In genomic region chr11:101235429-101235828, GRCm38 (mm10) we compare ENCODE assay signal across 16 mouse cellular contexts. TPM values are rescaled to one million over a fixed set of nuclear protein-coding genes. Genes with fewer than 3 reads are reported as not detected.
"Had no signal": no experiment of that assay in that cellular context is flagged by ENCODE, and none has a peak within 500 bp of the region (broad histone marks: within the 10 kb centered on the region; RNA-seq: fewer than 3 reads in every experiment).

No protein-coding gene starts in this region.

- H3K9ac ChIP-seq: liver, embryonic 14.5 days; midbrain, embryonic 12.5 days; midbrain, embryonic 15.5 days; neural tube, embryonic 12.5 days; neural tube, embryonic 15.5 days had no signal

- H3K27ac ChIP-seq: liver, embryonic 14.5 days; macrophage; midbrain, embryonic 12.5 days; midbrain, embryonic 15.5 days; neural tube, embryonic 12.5 days; neural tube, embryonic 15.5 days had no signal

- H3K27me3 ChIP-seq: neural tube, embryonic 12.5 days; neural tube, embryonic 15.5 days had no signal

- DNase-seq: kidney, adult 11 months; kidney, adult 9 months; kidney, postnatal 25 days; lung, adult 18-20 months; right cerebral cortex, adult 18-20 months; right cerebral cortex, postnatal 14 days; right cerebral cortex, postnatal 4 days; thymus, postnatal 25 days had no signal

- H3K4me3 ChIP-seq: midbrain, embryonic 12.5 days; midbrain, embryonic 15.5 days; neural tube, embryonic 12.5 days; neural tube, embryonic 15.5 days had no signal

- H3K4me2 ChIP-seq: liver, embryonic 11.5 days; midbrain, embryonic 12.5 days; midbrain, embryonic 15.5 days; neural tube, embryonic 12.5 days; neural tube, embryonic 15.5 days had no signal

- H3K36me3 ChIP-seq: midbrain, embryonic 12.5 days; midbrain, embryonic 15.5 days; neural tube, embryonic 12.5 days; neural tube, embryonic 15.5 days had no signal

- H3K9me3 ChIP-seq: midbrain, embryonic 12.5 days; midbrain, embryonic 15.5 days; neural tube, embryonic 12.5 days; neural tube, embryonic 15.5 days had no signal

- ATAC-seq: midbrain, embryonic 15.5 days had no signal

- H3K4me1 ChIP-seq: midbrain, embryonic 15.5 days had no signal

RNA-seq across cellular contexts. Expression of gene Ramp2, which starts 10.4 kb away (rescaled TPM):
- total RNA-seq: megakaryocyte, adult 5-6 weeks had no signal
- polyA plus RNA-seq: macrophage had no signal

RNA-seq across cellular contexts. Expression of gene Wnk4, which starts 24.9 kb away (rescaled TPM):
- polyA plus RNA-seq: macrophage had no signal
